Mouse (Mus musculus) heart, embryonic 10.5 days (tissue): ENCODE data around the gene Prcd. TPM values are rescaled to one million over a fixed set of nuclear protein-coding genes. Genes with fewer than 3 reads are reported as not detected.
"Not testable (repeated sequence)": the region's sequence is repeated elsewhere in the genome, so short reads cannot be mapped to it uniquely, and the experiment has no call there.

ENCODE experiments used
- DNase-seq: peaks from one replicate; pipeline ENCODE4 v3.0.0-alpha.2; 2017; ENCODE audit warnings: low spot score
- H3K27ac ChIP-seq: fragments of 300-500 bp; sonication (generic); 2 replicates; pipeline ENCODE4 v1.5.1; 2016; ENCODE audit warnings: mild to moderate bottlenecking
- H3K27me3 ChIP-seq: fragments of 300-500 bp; sonication (generic); 2 replicates; pipeline ENCODE4 v1.6.1; 2016; ENCODE audit warnings: mild to moderate bottlenecking; ENCODE audit not compliant: poor library complexity, insufficient read depth, severe bottlenecking
- H3K36me3 ChIP-seq: fragments of 300-500 bp; sonication (generic); 2 replicates; pipeline ENCODE4 v1.6.1; 2016; ENCODE audit warnings: mild to moderate bottlenecking, moderate library complexity
- H3K4me1 ChIP-seq: fragments of 300-500 bp; sonication (generic); 2 replicates; pipeline ENCODE4 v1.6.1; 2016; ENCODE audit warnings: mild to moderate bottlenecking
- H3K4me3 ChIP-seq: fragments of 300-500 bp; sonication (generic); 2 replicates; pipeline ENCODE4 v1.5.1; 2016; ENCODE audit warnings: mild to moderate bottlenecking, moderate library complexity
- H3K9me3 ChIP-seq: fragments of 300-500 bp; sonication (generic); 2 replicates; pipeline ENCODE4 v1.6.1; 2016; ENCODE audit warnings: mild to moderate bottlenecking, moderate library complexity
- WGBS: fragments of 180-500 bp; shearing (Covaris S2); methylation state at CpG from one replicate; pipeline ENCODE4 v1.1.7; 2016; 5-methylcytosine and 5-hydroxymethylcytosine counted together
- polyA plus RNA-seq: library from polyadenylated mRNA; unstranded; fragments of >200 nt; fragmentation: Nextera tagmentation; extraction: Ambion mirVana; gene quantifications from 2 replicates; pipeline ENCODE4 v1.2.1, GENCODE M21; 2016

Prcd gene
- polyA plus RNA-seq, 1 experiment from 2014 or later, result 0.60 TPM

DNA sequence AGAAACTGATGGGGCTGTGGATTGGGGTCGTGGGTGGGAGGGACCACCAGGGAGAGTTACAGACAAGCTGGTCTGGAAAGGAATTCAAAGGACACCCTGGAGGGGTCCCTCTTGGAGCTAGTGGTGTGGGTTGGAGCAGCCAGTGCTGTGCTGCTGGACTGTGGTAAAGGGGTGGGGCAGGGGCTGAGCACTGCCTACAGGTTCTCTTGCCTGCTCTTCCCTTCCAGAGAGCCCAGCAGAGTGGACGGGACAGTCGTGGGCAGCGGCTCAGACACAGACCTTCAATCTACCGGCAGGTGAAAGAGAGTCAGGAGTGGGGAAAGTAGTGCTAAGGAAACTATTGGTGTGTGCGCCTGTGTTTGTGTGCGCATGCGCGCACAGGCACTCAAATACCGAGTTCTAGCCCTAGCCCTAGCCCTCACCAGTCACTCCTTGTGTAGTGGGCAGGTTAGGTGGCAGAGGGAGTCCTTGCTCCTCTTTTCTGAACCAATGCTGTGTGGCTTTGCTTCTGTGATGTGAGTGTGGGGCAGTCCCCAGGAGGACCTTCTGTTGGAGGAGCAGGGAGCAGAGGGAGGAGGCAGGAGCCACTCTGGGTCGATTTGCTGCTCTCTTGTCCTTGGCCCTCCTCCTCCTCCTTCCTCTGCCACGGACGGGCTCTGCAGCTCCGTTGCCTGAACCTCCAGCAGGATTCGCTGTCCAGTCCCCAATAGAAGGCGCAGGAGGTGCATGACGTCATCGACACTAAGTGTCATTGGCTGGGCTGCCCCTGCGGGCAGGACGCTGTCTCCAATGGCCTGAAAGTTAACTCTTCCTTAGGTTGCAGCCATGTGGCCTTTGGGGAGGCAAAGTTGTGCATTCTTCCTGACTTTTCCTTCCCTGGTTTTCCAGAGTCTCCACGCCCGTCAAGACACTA, 4.2 kb downstream of the Prcd start:
- peak; percentile 98 for DNase-seq
- no peaks in the 10 kb centered on the region for H3K9me3 ChIP-seq
- H3K27ac ChIP-seq, result peak overlapping the region; percentile 90
- WGBS, result 9% methylated on average over 22 of the region's 22 CpGs
- no peaks in the 10 kb centered on the region for H3K36me3 ChIP-seq
- peaks cover 54% of the 10 kb centered on the region for H3K27me3 ChIP-seq
- peaks cover 79% of the 10 kb centered on the region for H3K4me1 ChIP-seq
- peak overlapping the region; percentile 54 for H3K4me3 ChIP-seq

DNA sequence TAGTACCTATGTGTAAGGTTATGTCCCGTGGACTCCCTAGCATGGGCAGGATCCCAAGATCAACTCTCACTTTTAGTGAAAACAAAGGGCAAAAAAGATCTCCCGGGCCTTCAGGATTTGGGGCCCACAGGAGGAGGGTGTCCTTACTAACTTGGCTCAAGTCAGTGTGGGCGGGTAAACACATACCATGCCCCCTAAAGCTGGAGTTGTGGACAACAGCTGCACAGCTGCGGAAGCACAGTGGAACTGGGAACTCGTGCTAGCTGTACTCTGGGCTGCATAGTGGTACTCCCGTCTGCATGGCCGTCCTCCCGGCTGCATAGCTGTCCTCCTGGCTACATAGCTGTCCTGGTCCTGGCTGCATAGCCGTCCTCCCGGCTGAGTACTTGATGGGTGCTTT, 4.9 kb downstream of the Prcd start:
- DNase-seq, result no peak

DNA sequence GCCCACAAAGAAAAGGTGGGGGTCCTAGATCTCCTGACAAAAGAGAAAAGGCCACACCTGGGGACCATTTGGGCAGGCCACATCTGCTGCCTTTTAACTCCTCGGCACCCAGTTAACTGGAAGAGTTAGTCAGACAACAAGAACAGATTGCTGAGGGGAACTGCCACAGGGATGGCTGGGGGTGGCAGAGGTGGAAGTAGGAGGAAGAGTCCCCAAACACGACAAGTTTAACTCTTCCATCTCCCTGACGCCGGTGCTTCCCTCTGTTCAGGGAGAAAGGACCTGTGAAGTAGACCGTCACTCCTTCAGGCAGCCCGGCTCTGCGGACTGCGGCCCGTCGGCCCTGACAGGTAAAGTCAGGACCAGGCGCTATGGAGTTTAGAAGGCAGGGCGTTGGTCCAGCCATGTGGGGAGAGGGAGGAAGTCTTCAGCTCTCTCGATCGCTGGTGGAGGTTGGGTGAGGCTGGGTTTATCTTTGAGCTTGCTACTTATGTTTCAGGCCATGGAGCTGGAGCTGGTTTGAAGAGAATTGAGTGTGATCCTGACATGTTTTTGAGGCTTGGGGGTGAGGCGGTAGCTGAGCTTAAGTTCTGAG, 5.8 kb downstream of the Prcd start:
- H3K27me3 ChIP-seq, result peaks cover 53% of the 10 kb centered on the region
- WGBS, result 72% methylated on average over 15 of the region's 15 CpGs
- DNase-seq, result no peak
- H3K27ac ChIP-seq, result 0 out of 2 replicates have a peak overlapping the region, but pooled peaks have one; percentile 23
- no peaks in the 10 kb centered on the region for H3K36me3 ChIP-seq
- no peaks in the 10 kb centered on the region for H3K9me3 ChIP-seq
- peaks cover 83% of the 10 kb centered on the region for H3K4me1 ChIP-seq
- H3K4me3 ChIP-seq, result no peak overlapping the region

More for the DNA sequence above, 4.9 kb downstream of the Prcd start:
- Histone ChIP-seq H3K27me3 (peaks cover 54% of the 10 kb centered on the region), H3K4me3 (peak overlapping the region; percentile 54; the same call in 1 of the 2 replicates), H3K4me1 (peaks cover 83% of the 10 kb centered on the region), H3K27ac (peak overlapping the region; percentile 90), H3K36me3 (no peaks in the 10 kb centered on the region), H3K9me3 (no peaks in the 10 kb centered on the region)
- 68% methylated on average over 10 of the region's 10 CpGs for WGBS

- Histone ChIP-seq H3K27me3 (peaks cover 43% of the 10 kb centered on the region), H3K4me3 (no peak overlapping the region), H3K9me3 (no peaks in the 10 kb centered on the region), H3K36me3 (no peaks in the 10 kb centered on the region), H3K27ac (0 out of 2 replicates have a peak overlapping the region, but pooled peaks have one; percentile 23), H3K4me1 (peaks cover 78% of the 10 kb centered on the region)
- no peak for DNase-seq
- WGBS, result 50% methylated on average over 9 of the region's 9 CpGs
Measured at GRCm38 (mm10) chr11:116660181-116660580, 6.8 kb downstream of the Prcd start.

DNA sequence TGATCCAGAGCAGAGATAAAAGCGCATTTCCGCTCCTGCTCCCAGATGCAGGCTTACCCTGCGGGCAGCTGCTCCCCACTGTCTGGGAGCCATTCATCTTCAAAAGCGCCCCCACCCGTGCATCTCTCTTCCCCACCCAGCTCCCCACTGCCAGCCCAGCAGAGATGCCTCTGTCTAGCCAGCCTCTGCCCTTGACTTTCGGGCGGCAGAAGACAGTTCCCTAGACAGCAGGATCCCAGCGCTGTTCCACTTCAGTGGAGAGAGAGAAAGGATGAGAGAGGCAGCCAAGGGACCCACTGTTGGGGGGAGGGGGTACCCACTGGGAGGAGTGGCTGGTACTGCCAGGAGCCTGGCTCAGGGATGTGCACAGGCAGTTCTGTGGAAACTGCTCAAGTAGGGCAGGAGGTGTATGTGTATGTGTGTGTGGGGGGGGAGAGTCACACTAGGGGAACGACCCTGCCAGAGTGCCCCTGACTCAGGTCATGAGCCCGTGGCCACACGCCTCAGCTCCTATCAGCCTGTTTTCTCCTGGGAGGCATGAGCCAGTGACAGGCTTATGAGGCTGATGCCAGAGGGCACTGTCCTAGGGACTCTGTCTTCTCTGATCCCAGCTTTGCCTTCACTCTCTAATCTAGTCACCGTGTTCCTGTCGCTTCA, 8.1 kb downstream of the Prcd start:
- Histone ChIP-seq H3K27ac (peak overlapping the region; percentile 57), H3K4me1 (peaks cover 86% of the 10 kb centered on the region)

GRCm38 (mm10) chr11:116661948-116662377, 8.6 kb downstream of the Prcd start:
- H3K36me3 ChIP-seq, result no peaks in the 10 kb centered on the region
- H3K9me3 ChIP-seq, result no peaks in the 10 kb centered on the region
- DNase-seq, result no peak
- H3K27ac ChIP-seq, result peak overlapping the region; percentile 57
- H3K27me3 ChIP-seq, result peaks cover 41% of the 10 kb centered on the region
- H3K4me3 ChIP-seq, result no peak overlapping the region
- peaks cover 82% of the 10 kb centered on the region for H3K4me1 ChIP-seq
- 61% methylated on average over 8 of the region's 8 CpGs for WGBS

More for the DNA sequence above, 8.1 kb downstream of the Prcd start:
- Histone ChIP-seq H3K4me3 (peak overlapping the region; percentile 10; the same call in 1 of the 2 replicates), H3K36me3 (no peaks in the 10 kb centered on the region), H3K9me3 (no peaks in the 10 kb centered on the region), H3K27me3 (peaks cover 43% of the 10 kb centered on the region)
- no peak for DNase-seq
- WGBS, result 21% methylated on average over 13 of the region's 13 CpGs

DNA sequence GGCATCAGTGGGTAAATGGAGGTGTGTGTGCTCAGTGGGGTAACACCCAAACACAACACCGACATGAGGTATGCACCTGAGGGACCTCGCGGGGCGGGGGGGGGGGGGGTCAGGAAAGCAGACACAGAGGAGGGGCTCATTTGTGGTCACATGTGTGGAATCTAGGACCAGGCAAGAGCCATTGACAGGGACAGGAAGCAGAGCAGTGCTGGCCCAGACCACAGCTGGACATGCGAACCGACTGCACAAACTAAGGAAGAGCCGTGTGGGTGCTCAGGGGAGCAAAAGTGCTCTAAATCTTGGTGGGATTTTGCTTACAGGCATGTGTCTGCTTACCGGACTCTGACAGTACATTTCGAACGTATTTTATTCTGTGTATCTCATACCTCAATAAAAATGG, 12.0 kb downstream of the Prcd start:
- Histone ChIP-seq H3K27ac (no peak overlapping the region), H3K9me3 (no peaks in the 10 kb centered on the region), H3K4me1 (peaks cover 74% of the 10 kb centered on the region), H3K27me3 (peaks cover 42% of the 10 kb centered on the region), H3K36me3 (no peaks in the 10 kb centered on the region), H3K4me3 (no peak overlapping the region)
- WGBS, result 75% methylated on average over 10 of the region's 10 CpGs
- DNase-seq, result no peak

DNA sequence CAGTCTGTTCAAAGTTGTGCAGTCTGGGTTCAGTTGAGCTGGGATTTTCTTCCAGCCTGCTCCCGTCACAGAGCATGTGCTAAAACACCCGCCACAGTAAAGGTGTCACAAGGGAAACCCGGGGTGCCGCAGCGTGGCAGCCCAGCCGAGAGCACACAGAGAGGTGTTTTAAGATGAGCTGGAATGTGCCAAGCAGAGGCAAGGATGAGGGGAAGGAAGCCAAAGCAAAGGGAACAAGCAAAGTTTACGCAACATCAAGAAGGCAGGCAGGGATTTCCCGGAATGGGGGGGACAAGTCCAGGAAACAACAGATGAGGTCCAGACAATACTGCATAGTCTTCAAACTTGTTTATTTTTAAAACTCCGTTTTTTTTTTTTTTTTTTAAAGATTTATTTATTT, 13.2 kb downstream of the Prcd start:
- Histone ChIP-seq H3K4me1 (peaks cover 71% of the 10 kb centered on the region), H3K9me3 (no peaks in the 10 kb centered on the region), H3K27ac (no peak overlapping the region), H3K4me3 (no peak overlapping the region), H3K36me3 (no peaks in the 10 kb centered on the region), H3K27me3 (peaks cover 34% of the 10 kb centered on the region)
- WGBS, result 55% methylated on average over 9 of the region's 9 CpGs
- no peak for DNase-seq

DNA sequence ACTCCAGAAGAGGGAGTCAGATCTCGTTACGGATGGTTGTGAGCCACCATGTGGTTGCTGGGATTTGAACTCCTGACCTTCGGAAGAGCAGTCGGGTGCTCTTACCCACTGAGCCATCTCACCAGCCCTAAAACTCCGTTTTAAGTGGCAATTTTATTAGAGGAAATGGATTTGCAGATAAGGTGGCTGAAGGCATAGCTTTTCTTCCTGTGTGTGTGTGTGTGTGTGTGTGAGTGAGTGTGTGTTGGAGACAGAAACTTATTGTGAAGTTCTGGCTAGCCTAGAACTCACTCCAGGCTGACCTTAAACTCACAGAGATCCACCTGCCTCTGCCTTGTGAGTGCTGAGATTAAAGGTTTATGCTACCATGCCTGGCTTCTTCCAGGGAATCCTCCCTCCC, 13.7 kb downstream of the Prcd start:
- WGBS, result 74% methylated on average over 5 of the region's 5 CpGs
- Histone ChIP-seq H3K27me3 (peaks cover 29% of the 10 kb centered on the region), H3K4me1 (peaks cover 66% of the 10 kb centered on the region)
- not testable (repeated sequence) for H3K9me3 ChIP-seq, H3K4me3 ChIP-seq, DNase-seq, H3K36me3 ChIP-seq, H3K27ac ChIP-seq

- Histone ChIP-seq H3K4me3 (no peak overlapping the region), H3K27me3 (peaks cover 20% of the 10 kb centered on the region; the same call in 1 of the 2 replicates), H3K36me3 (peaks cover 5% of the 10 kb centered on the region), H3K27ac (no peak overlapping the region), H3K9me3 (no peaks in the 10 kb centered on the region), H3K4me1 (peaks cover 61% of the 10 kb centered on the region)
- no peak for DNase-seq
- 85% methylated on average over 8 of the region's 8 CpGs for WGBS
Measured at GRCm38 (mm10) chr11:116667930-116668329, 14.6 kb downstream of the Prcd start.

GRCm38 (mm10) chr11:116668381-116668825, 15.1 kb downstream of the Prcd start:
- no peak for DNase-seq

DNA sequence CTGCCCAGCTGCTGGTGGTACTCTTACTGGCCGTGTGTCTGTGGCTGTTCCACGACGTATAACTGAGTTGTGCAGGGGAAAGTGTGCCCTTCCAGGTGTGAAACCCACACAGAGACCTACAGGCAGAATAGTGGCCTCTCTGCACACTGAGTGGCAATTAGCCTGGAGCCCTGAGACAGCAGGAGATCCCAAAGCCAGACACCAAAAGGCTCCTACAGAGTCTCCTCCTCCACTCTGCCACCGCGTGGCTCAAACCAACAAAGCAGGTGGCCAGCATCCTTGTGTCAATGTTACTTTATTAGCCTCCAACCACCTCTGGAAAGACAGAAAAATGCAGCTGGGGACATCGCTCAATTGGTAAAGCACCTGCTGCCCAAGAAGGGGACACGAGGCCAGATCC, 15.5 kb downstream of the Prcd start:
- Histone ChIP-seq H3K4me1 (peaks cover 57% of the 10 kb centered on the region), H3K27me3 (peaks cover 11% of the 10 kb centered on the region; the same call in 1 of the 2 replicates), H3K27ac (peak overlapping the region; percentile 69), H3K36me3 (peaks cover 14% of the 10 kb centered on the region), H3K9me3 (no peaks in the 10 kb centered on the region), H3K4me3 (no peak overlapping the region)
- WGBS, result 35% methylated on average over 7 of the region's 7 CpGs
- DNase-seq, result no peak

More at GRCm38 (mm10) chr11:116668381-116668825, 15.1 kb downstream of the Prcd start:
- peak overlapping the region; percentile 69 for H3K27ac ChIP-seq
- no peaks in the 10 kb centered on the region for H3K9me3 ChIP-seq
- peaks cover 61% of the 10 kb centered on the region for H3K4me1 ChIP-seq
- H3K27me3 ChIP-seq, result peaks cover 15% of the 10 kb centered on the region; the same call in 1 of the 2 replicates
- 66% methylated on average over 10 of the region's 10 CpGs for WGBS
- peaks cover 9% of the 10 kb centered on the region for H3K36me3 ChIP-seq
- no peak overlapping the region for H3K4me3 ChIP-seq
